Mouse (Mus musculus) embryonic fibroblast, embryonic 13.5 days (primary cell): Measurements from ENCODE around the gene Napb.
A peak's percentile ranks its signal among the peaks of the same experiment; 100 is the strongest.

Experiments
- CTCF ChIP-seq: IDR thresholded peaks from 2 replicates; pipeline ENCODE4 v1.5.1; 2011; ENCODE audit warnings: mild to moderate bottlenecking, control low read depth, low read length, moderate library complexity, borderline replicate concordance; ENCODE audit not compliant: insufficient read depth
- POLR2A ChIP-seq: IDR thresholded peaks from 2 replicates; pipeline ENCODE4 v1.6.1; 2011; ENCODE audit warnings: low read depth, mild to moderate bottlenecking, control low read depth, low read length, moderate library complexity

GRCm38 (mm10) chr2:148672199-148673096 lies 59.8 kb downstream of the Napb start, which contains the start of gene Nxt1:
- TF ChIP-seq CTCF, result no peak
- peak; percentile 85 for TF ChIP-seq POLR2A
